Mouse (Mus musculus) erythroblast, embryonic 14.5 days (primary cell): ENCODE measurements around the gene Cybc1.

Experiments
- GATA1 ChIP-seq: IDR thresholded peaks from 2 replicates; pipeline ENCODE4 v1.6.1; 2012; ENCODE audit warnings: low read length, inconsistent platforms, mixed read lengths
- TAL1 ChIP-seq: IDR thresholded peaks from 3 replicates; pipeline ENCODE4 v1.6.1; 2012; ENCODE audit warnings: low read length, inconsistent platforms, mixed read lengths

DNA sequence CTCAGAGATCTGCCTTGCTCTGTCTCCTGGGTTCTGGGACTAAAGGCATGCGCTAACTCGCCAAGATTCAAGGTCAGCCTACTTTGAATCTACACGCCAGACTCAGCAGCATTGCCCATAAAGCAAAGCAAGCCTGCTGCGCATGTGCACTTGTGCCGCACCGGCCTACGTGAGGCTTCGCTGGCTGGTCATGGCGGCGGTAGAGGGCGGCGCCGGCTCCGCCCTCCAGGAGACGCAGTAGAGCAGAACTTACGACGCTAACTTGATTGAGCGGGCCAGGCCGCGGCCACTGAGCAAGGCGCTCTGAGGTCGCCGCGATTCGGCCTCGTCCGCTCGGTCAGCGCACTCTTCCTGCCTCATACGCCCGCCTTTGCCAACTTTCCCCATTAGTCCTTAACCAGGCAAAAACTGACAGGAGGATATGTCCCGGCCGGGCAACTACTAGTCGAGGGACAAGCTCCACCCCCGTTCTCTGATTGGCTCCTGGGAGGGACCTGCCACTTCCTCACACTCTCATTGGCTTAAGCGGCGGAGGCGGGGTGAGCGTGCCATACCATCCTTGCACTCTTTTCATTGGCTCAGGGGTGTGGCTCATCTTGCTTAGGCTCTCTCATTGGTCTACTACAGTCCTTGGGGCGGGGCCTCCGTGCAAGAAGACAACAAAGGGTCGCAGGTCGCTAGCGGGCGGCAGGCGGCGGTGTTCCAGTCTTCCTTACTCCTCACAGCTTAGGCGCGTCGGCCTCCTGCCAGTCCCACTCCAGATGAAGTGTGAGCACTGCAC, 7.6 kb upstream of the Cybc1 start, which contains the start of gene Narf:
- no peak for TF ChIP-seq GATA1
- TF ChIP-seq TAL1: no peak
